Mouse (Mus musculus) CD4-positive helper T cell, adult 2 months (primary cell): Measurements from ENCODE around the gene Mybl2.

ENCODE experiments used
- DNase-seq: peaks from one replicate; pipeline ENCODE4 v3.0.0-alpha.2; 2012; ENCODE audit warnings: low read depth, missing footprints, low spot score

Gene Mybl2

DNA sequence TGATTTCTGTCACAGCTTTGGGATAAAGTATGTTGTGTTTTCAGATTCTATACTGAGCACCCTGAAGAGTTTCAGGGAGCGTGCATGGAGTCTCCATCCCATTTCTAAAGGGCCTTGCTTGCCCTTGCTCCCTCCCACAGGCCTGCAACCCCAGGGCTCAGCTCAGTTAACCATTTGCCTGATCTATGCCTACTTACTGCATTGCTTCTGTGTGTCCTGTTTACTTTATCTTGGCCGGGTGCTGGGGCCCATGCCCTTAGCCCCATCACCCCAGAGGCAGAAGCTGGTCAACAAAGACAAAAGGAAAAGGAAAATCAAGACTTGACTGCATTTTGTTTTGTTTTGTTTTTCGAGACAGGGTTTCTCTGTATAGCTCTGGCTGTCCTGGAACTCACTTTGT lies 17.1 kb downstream of the Mybl2 start:
- no peak for DNase-seq

DNA sequence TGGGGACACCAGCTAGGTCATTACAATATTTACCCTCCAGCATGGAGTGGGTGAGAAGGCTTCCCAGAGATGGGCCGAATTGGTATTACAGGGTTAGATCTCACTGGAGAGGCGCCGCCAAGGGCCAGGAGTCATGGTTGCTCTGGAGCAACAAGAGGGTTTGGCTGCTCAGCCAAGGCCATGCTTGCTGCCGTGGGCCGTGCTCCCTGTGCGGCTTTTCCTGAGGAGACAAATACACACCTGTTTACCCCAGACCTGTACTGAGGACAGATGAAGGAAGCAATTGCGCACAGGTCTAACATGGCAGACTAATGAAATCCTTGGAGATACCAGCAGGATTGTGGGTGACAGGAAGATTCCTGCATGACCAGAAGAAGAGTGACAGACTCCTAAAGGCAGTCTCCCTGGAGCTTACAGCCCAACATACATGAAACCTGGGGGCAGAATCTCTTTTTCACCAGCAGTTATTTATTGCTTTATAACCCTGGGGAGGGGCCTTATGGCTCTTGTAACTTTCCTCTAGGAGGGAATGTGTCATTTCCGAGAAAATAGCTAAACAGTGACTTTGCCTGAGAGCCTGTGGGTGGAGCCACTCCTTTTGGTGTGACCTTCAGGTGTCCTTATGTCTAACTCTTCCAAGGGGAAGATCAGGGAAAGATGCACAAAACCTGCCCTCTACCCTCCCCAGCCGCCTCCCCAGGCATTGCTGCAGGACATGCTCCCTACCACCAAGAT lies 18.7 kb downstream of the Mybl2 start:
- no peak for DNase-seq

DNA sequence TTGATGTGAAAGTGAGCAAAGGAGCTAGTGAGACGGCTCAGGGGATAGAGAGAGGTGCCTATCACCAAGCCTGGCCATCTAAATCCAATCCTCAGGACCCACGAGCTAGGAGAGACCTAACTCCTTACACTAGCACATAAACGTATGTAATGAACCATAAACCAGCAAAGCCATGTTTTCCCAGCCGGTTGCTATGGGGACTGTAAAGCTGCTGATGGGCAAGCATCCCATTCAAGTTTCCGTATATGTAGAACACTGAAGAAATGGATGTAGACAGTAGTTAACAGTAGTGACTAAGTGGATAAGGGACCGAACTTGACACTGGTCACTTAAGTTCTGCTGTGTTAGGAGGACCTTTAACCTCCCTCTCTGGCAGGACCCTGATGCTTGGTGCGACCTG lies 19.5 kb downstream of the Mybl2 start:
- DNase-seq: no peak

DNA sequence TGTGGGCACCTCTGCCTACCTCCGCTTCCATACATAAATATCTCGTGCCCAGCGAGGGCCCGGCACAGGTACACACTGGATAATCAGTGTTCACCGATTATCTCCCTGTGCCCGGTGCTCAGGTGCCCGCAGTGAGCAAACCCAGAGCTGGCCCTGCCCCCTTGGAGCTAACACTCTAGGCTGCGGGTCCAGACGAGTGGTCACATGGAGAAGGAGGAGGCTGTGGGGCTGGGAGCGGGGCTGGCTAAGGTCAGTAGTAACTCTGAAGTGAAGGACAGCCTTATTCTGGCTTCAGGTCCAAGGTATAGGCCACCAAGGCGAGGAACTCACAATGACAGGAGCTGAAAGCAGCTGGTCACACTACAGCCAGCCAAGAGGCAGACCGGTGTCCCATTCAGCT lies 20.3 kb downstream of the Mybl2 start:
- DNase-seq: no peak

DNA sequence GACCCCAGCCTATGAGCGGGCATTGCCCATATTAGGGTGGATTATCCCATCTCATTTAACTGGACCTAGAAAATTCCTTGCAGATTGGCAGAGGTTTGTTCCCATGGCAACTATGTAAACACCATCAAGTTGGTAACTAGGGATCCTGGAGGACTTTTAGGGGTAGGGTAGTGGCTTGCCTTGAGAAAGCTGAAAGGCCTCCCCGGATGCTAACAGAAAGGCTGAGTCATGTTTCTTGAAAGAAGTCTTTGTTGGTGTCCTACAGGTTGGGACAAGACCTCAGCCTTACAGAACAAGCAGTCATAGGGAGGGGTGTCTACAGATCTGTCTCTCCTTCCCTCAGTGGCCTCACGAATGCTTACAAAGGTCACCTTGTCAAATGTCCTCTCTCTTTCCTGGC lies 20.7 kb downstream of the Mybl2 start:
- no peak for DNase-seq

DNA sequence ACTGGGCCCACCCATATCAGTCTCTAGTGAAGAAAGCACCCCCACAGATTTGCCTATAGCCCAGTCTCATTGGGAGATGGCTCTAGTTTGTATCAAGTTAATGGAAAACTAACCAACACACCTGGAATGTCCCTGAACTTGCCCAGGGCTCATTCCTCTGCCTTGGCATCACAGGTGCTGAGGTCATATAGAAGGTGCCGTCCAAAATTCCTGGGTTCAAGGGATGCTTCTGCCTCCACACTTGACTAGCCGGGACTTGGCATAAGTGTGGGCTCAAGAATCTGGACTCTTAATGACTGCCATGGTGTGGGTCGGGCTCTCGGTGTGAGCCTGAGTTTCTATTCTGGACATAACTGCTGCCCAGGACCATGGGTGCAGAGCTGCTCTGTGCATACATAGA lies 24.6 kb downstream of the Mybl2 start:
- no peak for DNase-seq

DNA sequence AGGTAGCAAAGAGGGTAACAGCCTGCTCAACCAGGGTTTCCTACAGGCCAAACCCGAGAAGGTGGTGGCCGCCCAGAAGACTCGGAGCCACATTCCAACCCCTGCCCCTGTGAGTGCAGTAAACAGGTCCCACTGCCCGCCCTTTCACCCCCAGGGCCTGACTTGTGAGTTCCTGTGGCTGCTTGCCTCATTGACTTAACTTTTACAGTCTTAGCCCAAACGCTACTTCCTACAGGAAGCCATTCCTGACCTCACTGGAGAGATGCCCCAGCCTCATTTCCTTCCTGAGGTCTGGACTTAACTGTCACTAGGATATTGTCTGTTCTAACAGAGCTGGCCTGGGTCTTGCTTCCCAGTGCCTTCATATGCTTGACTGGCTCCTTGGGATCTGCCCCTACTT lies 28.1 kb downstream of the Mybl2 start:
- DNase-seq: no peak

DNA sequence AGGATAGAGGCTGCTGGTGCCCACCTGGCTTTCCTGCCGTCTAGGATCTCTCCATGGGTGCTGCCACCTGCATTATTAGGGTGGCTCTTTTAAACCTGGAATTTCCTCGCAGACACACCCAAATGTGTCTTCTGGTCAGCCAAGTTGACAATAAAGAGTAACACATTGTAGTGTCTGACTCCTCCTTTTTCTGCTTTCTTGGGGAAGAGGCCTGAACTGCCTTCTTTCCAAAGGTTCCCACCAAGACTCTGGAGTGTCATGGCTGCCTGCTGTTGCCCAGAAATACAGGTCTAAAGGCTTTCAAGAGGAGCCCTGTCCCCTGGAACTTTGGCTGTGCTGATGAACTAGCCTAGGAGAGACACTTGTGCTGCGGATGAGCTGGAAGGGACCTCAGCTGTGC lies 30.0 kb downstream of the Mybl2 start:
- DNase-seq: no peak

DNA sequence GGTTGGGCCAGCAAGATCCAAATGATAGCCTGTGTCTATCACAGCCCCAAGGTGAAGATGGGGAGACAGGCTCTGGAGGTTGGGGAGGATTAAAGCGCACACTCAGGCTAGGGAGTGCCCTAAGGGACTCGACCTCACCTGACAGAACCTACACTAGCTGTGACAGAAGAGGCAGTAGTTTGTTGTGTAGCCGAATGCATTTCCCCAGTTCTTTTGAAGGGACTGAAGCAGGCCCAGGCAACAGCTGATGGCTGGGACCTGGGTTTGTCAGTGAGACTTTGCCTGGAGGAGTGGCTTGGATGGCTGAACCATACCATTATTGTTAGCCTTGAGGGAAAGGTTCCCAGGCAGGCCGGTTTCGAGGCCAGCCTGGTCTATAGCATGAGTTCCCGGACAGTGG lies 30.6 kb downstream of the Mybl2 start:
- no peak for DNase-seq

DNA sequence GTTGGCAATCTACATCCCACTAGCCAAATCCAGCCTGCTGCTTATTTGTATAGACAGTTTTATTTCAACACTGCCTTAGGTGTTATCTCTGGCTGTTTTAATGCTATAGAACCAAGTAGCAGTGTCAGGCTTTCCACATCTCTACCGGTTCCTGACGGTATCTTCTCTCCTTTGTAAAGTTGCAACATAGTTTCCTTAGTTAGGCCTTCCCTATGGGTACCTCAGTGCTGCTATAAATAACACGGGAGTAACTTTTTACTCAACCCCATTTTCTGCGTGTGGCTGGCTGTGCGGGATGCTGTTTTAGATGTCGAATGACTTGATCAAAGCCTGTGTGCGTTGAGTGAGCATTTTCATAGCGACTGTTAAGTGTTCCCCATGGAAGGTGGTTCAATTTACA lies 32.1 kb downstream of the Mybl2 start:
- no peak for DNase-seq

DNA sequence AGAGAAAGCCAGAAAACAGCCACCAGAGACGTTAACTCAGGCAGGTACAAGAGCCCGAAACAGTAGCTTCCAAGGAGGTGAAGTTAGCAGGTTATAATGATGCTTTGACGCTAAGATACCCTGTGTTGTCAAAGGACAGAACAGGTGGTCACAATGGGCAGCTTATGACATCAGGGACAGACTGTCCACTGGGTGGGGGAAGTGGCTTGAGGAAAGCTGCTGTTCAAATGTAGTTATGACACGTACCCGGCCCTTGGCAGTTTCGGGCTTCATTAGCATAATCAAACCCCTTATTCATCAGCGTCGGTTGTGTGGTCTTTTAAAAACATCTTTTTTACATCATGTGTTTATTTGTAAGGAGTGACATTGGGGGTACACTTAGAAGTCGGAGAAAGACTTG lies 33.2 kb downstream of the Mybl2 start, which contains the start of gene Gtsf1l:
Gtsf1l (minus strand) TSS at position 128 of the 400 bp plus-strand sequence.
- no peak for DNase-seq

DNA sequence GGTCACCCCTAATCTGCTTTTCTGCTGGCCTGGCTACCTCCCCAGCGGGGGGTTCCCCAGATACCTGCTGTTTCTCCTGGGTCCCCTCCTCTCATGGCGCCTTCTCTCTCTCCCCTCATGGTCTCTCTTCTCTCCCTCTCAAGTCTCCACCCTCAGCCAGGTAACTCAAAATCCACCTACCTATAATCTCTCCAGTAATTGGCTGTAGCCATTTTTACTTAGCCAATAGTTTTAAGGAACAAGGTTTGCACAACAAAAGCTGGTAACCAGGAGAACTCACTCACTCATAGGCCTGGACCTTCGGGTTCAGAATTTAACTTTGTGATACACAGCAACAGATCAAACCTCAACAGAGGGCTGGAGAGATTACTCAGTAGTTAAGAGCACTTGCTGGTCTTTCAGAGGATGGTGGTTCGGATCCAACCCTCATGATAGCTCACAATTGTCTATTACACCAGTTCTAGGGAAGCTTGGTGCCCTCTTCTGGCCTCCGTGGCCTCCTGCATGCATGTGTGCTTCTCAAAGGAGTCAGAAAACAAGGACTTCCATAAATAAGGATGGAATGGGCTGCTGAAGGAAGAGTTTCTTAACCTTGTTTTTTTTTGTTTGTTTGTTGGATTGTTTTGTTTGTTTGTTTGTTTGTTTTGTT lies 35.1 kb downstream of the Mybl2 start:
- peak; percentile 23 for DNase-seq

DNA sequence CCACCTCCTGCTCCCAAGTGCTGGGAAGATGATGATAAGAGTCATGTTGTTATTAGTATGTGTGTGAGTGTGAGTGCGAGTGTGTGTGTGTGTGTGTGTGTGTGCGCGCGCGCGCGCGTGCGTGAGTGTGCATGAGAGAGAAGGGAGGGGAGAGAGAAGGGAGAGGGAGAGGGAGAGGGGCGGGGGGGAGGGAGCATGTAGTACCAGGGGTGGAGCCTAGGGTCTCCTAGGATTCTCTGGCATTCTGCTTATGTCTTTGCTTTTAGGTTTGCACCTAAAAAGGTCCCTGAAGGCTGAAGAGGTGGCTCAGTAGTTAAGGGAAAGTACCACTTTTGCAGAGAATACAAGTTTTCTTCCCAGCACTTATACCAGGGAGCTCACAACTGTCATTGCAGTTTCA lies 40.4 kb downstream of the Mybl2 start:
- DNase-seq: no peak

DNA sequence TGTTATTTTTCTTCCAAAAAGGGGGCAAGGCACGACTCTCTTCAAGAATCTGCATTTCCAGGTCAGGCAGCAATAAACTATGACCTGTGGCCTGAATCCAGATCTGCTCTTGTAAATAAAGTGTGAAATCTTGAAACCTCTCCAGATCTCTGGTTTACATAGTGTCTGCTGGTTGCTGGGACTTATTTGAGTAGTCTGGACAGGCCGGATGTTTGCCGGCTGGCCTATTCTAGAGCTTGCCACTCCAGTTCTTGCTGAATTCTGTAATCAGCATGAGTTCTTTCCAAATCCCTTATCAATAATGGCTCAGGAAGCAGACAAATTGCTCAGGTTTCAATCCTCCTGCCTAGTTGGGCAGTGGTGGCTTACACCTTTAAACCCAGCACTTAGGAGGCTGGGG lies 41.3 kb downstream of the Mybl2 start:
- DNase-seq: no peak

DNA sequence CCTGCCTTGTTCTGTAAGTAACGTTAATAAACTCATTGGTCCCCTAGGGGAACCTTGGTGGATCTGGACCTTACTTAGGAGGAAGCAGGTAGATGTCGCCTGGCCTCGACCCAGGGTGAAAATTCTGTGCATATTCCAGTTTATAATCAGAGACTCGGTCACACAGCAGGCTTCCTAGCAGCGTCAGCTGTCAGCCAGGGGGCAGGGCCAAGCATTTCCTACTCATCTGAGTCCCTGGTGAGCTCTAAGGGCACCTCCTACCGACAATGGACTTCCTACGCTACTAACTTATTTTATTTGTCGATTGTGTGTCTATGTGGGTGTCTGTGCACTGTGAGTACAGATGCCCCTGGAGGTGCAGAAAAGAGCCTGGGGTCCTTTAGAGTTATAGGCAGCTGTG lies 45.4 kb downstream of the Mybl2 start:
- peak; percentile 30 for DNase-seq

DNA sequence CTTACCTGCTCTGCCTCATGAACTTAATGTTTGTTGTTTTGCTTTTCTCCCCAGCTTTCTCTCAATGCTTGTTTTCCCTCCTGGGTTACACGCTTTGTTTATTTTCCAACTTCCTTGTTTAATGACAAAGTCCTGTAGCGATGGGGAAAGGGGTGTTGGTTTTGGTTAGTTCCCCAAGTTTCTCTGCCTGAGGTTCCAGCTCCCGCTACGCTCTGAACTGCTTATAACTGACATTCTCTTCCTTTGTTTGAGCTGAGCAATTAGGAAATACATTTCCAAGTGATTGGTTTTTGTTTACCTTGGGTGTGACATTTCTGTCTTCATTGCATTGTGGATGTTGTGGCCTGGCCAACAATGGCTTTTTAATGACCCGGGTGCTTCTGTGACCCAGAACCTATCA lies 46.1 kb downstream of the Mybl2 start:
- DNase-seq: no peak

DNA sequence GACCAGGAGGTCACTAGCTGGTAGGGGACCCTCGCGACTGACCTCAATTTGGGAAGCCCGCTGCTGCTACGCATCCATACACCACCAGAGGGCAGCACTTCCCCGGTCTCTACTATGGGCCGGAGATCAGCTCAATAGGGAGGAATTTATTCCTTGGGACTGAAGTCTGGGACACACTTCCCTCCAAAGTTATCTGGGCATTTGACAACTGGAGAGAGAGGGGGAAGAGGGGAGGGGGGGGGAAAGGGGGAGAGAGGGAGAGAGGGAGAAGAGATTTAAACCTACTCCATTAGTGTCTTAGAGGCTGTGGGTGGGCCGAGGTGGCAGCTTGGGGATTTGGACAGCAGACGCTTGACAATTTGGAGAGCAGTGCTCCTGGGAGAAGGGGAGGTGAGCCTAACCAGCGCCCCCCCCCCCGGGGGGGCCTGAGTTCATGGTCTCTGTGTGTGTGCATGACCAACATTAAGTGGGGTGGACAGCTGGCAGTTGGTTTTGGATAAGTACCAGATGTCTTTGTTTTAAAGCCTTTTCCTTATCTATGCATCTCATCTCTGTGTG lies 47.2 kb downstream of the Mybl2 start:
- DNase-seq: peak; percentile 47

DNA sequence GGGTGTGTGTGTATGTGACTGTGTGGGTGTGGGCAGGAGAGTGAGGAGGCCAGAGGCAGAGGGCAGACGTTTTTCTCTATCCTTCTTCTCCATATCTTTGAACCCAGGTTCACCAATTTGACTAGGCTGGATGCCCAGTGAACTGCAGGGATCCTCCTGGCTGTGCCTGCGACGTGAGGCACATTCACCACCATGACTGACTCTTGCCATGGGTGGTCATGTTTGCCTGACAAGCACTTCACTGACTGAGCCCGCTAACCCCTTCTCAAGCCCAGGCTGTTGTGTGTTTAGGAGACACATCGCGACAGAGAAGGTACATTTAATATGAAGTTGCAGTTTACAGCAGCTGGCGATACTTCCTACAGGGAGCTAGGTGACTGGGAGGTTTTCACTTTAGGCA lies 47.7 kb downstream of the Mybl2 start:
- peak; percentile 41 for DNase-seq

DNA sequence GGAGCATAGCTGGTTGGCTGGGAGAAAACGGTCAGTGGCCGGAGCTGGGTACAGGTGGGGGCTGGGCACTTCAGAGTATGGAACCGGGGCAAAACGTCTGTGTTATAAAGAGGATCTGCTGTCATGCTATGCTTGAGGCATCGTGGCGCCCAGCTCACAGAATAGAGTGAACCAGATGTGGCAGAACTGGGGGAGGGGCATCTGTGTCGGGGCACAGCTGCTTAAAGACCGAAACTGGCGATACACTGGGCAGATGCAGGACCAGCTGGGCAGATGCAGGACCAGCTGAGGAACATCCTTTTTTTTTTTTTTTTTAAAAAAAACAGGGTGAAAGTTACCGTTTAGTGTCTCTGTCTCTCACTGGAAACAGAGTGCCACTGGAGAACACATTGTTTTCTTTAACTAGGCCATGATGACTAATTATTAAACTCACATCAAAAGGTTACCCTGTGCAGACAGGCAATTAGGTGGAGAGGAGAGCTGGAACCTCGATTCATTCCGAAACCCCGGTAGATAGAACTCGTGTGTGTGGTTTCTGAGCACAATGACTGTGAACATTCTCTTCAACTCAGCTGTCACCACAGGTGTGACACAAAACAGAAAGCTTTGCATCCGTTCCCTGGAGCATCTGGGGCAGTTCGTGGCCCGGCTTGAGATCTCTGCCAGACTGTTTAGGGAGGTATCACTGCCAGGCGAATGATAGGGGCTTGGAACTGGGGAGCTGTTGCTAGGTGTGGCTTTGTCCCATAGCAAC lies 48.6 kb downstream of the Mybl2 start:
- DNase-seq: peak; percentile 91

DNA sequence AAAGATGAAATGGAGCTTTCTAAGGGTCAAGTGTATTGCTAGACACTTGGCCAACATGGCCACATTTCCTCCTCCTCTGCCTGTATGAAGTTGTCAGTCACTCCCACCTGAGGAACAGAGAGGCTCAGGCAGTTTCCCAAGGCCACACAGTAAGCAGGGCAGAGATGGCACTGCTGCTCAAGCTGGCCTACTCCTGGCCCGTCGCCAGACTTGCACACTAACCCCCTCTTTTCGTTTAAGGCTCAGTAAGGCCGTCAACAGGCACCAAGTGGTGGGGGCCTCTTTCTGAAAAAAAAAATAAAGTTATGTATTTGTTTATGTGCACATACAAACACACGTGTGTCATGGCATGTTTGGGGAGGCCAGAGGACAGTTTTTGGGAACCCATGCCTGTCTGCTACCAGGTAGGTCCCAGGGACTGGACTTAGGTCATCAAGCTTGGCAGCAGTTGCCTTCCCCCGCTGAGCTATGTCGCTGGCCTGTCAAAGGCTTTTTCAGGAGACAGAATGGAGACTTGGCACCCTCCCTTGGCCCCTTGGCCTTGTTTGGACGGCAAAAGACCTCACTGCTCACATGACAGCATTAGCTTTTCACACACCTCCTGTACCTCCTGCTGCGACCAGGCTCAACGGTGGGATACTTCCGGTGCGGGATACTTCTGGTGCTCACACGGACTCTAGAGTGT lies 49.7 kb downstream of the Mybl2 start:
- peak; percentile 27 for DNase-seq

DNA sequence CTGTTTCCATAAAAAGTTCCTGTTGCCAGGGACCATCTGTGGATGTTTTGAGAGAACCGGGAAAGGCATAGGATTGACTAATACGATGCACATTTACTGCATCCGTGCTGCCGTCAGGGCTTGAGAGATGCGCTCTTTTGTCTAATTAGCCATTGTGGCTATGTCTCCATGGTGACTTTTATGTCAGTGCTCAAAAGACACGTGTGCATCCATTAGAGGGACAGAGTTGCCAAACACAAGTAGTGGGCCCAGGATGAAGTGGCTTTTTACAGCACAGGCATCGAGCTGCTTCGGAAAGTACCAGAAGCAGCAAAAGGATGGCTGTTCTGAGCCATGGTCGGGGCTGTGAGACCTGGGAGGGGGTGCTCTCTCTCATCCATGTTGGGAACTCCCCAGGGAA lies 53.9 kb downstream of the Mybl2 start:
- DNase-seq: no peak

DNA sequence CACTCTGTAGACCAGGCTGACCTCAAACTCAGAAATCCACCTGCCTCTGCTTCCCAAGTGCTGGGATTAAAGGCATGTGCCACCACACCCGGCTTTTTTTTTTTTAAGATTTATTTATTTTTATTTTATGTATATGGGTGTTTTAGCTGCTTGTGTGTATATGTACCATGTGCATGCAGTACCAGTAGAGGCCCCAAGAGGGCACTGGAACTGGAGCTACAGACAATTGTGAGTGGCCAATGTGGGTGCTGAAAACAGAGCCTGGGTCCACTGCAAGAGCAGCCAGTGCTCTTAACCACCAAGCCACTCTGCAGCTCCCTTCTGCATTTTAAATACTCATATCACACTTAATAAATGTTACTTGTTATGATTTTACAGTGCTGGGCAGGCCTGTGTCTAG lies 56.2 kb downstream of the Mybl2 start:
- DNase-seq: no peak
